Mouse (Mus musculus) hindbrain, embryonic 16.5 days (tissue): ENCODE measurements around the gene Map3k10. TPM values are rescaled to one million over a fixed set of nuclear protein-coding genes. Genes with fewer than 3 reads are reported as not detected.

Experiments used
- ATAC-seq: fragments of 200-750 bp; cut with Nextera tagmentation; 2 replicates; pipeline ENCODE4 v1.8.0; 2017; ENCODE audit warnings: moderate TSS enrichment, moderate library complexity
- H3K27ac ChIP-seq: fragments of 300-500 bp; sonication (generic); 2 replicates; pipeline ENCODE4 v1.5.1; 2014; ENCODE audit warnings: low read depth, mild to moderate bottlenecking, control low read depth, low read length, moderate library complexity
- H3K27me3 ChIP-seq: fragments of 300-500 bp; sonication (generic); replicated peaks from 2 replicates; pipeline ENCODE4 v1.6.1; 2014; ENCODE audit warnings: low read length; ENCODE audit not compliant: control insufficient read depth, insufficient read depth
- H3K36me3 ChIP-seq: fragments of 300-500 bp; sonication (generic); 2 replicates; pipeline ENCODE4 v1.6.1; 2014; ENCODE audit warnings: mild to moderate bottlenecking, low read length, moderate library complexity, mixed read lengths; ENCODE audit not compliant: control insufficient read depth, insufficient read depth
- H3K4me1 ChIP-seq: fragments of 300-500 bp; sonication (generic); 2 replicates; pipeline ENCODE4 v1.6.1; 2014; ENCODE audit warnings: low read depth, low read length; ENCODE audit not compliant: control insufficient read depth, insufficient read depth
- H3K4me2 ChIP-seq: fragments of 300-500 bp; sonication (generic); 2 replicates; pipeline ENCODE4 v1.6.1; 2014; ENCODE audit warnings: mild to moderate bottlenecking, low read length, control low read depth, moderate library complexity
- H3K4me3 ChIP-seq: fragments of 300-500 bp; sonication (generic); 2 replicates; pipeline ENCODE4 v1.5.1; 2014; ENCODE audit warnings: mild to moderate bottlenecking, low read length, control low read depth, moderate library complexity
- H3K9ac ChIP-seq: fragments of 300-500 bp; sonication (generic); 2 replicates; pipeline ENCODE4 v1.6.1; 2014; ENCODE audit warnings: low read depth, mild to moderate bottlenecking, control low read depth, low read length, moderate library complexity
- H3K9me3 ChIP-seq: fragments of 300-500 bp; sonication (generic); 2 replicates; pipeline ENCODE4 v1.6.1; 2014; ENCODE audit warnings: mild to moderate bottlenecking, low read length, moderate library complexity; ENCODE audit not compliant: control insufficient read depth
- WGBS: fragments of 180-500 bp; shearing (Covaris S2); extraction: QIAGEN DNeasy Blood & Tissue Kit; methylation state at CpG from one replicate; pipeline ENCODE4 v1.1.7; 2014; 5-methylcytosine and 5-hydroxymethylcytosine counted together
- polyA plus RNA-seq: library from polyadenylated mRNA; unstranded; fragments of >200 nt; fragmentation: Nextera tagmentation; extraction: Ambion mirVana; gene quantifications from 2 replicates; pipeline ENCODE4 v1.2.1, GENCODE M21; 2015

The Map3k10 gene
- polyA plus RNA-seq, 1 experiment from 2014 or later: 17.5 TPM

DNA sequence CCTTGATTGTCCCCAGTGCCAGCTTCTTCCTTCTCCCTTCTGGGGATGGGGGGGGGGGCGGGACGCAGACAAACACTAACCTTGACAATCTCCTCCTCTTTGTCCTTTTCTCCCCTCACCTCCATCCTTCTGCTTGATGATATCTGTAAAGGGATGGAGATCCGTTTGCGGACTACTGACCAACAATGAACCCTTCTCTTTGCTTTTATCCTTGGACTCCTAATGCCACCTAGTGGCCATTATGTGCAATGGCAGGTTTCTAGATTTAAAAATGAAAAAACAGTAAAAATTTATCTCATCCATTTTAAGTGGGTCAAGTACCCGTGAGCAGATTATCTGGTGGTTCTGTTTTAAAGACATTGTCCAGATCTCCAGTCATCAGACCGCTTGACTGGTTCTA, 11.3 kb upstream of the Map3k10 start:
- WGBS: 0% methylated on average over 6 of the region's 6 CpGs
- no peak overlapping the region for H3K27ac ChIP-seq
- peak overlapping the region; percentile 35; the same call in 1 of the 2 replicates for H3K9ac ChIP-seq
- H3K36me3 ChIP-seq: no peaks in the 10 kb centered on the region
- H3K4me2 ChIP-seq: peak overlapping the region; percentile 50
- H3K27me3 ChIP-seq: no peaks in the 10 kb centered on the region
- peaks cover 13% of the 10 kb centered on the region for H3K4me1 ChIP-seq
- peak overlapping the region; percentile 7; the same call in 1 of the 2 replicates for H3K4me3 ChIP-seq
- ATAC-seq: no peak
- no peaks in the 10 kb centered on the region for H3K9me3 ChIP-seq

DNA sequence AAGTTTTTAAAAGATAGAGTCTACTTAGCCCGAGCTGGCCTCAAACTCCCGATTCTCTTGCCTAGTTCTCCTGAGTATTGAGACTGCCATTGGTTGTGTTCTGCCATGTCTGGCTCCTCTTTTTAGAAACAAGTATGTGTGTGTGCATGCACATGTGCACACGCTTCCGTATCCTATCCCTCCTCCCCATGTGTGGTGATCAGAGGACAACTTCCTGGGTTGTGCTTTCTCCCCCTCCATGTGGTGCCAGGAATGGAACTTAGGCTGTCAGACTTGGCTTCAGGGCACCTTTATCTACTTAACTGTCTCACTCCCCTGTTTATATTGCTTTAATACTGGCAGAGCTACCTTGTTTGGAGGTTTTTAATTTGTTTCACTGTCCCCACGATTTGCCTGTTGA, 10.8 kb upstream of the Map3k10 start:
- Histone ChIP-seq H3K9ac (no peak overlapping the region; the same call in 1 of the 2 replicates), H3K4me3 (0 out of 2 replicates have a peak overlapping the region, but pooled peaks have one; percentile 7), H3K9me3 (no peaks in the 10 kb centered on the region), H3K27me3 (no peaks in the 10 kb centered on the region), H3K4me1 (peaks cover 11% of the 10 kb centered on the region), H3K36me3 (no peaks in the 10 kb centered on the region), H3K27ac (no peak overlapping the region), H3K4me2 (peak overlapping the region; percentile 50)
- no peak for ATAC-seq
- WGBS: 40% methylated on average over 5 of the region's 5 CpGs

DNA sequence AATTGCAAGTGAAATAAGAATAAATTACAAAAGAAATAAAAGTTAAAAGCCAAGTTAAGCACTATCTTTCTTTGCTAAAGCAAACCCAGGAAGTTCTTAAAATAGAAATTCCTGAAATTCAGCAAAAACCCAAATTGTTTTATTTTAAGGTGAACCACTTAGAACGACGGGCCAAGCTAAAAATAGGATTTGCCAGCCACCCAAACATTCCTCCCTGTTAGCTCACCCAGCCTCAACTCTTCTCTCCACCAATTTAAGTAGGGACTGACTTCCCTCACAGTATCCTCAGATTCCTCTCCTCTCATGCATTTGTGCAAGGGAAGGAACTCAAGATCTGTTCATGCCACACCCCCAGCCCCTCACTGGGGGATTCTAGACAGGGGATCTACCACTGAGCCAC, 8.8 kb upstream of the Map3k10 start:
- Histone ChIP-seq H3K4me1 (peaks cover 2% of the 10 kb centered on the region), H3K4me2 (no peak overlapping the region), H3K4me3 (no peak overlapping the region), H3K36me3 (no peaks in the 10 kb centered on the region), H3K27ac (no peak overlapping the region), H3K9me3 (no peaks in the 10 kb centered on the region), H3K9ac (no peak overlapping the region), H3K27me3 (no peaks in the 10 kb centered on the region)
- no peak for ATAC-seq
- WGBS: 79% methylated on average over 2 of the region's 2 CpGs

DNA sequence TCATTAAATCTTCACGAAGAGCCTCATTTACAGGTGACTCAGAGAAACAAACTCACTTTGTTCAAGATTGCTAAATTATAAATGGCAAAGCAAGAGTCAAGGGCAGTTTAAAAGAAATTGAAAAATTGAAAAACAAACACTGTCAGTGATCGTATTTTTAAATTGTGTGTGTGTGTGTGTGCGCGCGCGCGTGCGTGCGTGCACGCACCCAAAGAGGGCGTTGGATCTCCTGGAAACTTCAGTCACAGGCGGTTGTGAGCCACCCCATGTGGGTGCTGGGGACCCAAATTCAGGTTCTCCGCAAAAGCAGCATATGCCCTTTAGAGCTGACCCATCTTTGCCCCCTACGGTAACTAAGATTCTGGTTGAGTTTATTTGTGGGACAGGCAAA, 819 bp upstream of the Map3k10 start:
- Histone ChIP-seq H3K9me3 (no peaks in the 10 kb centered on the region), H3K4me1 (peaks cover 25% of the 10 kb centered on the region), H3K27me3 (no peaks in the 10 kb centered on the region), H3K4me3 (peak overlapping the region; percentile 94), H3K36me3 (no peaks in the 10 kb centered on the region), H3K4me2 (peak overlapping the region; percentile 98), H3K9ac (peak overlapping the region; percentile 97; the same call in 1 of the 2 replicates), H3K27ac (peak overlapping the region; percentile 51; the same call in 1 of the 2 replicates)
- 30% methylated on average over 14 of the region's 14 CpGs for WGBS
- no peak for ATAC-seq

DNA sequence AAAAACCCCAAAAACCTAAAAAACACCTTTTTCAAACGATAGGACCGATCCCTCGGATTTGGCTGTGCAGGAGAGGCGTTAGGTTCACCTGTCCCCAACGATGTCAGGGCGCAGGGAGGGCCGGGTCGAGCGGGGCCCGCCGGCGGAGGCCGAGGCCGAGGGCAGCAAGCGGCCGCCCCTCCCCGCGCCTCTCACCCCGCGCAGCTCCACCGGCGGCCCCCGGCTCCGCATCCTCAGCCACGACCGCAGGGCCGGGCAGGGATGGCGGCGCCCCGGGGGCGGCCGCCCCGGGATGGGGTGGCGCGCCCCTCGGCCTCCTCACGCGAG, 240 bp downstream of the Map3k10 start:
- Histone ChIP-seq H3K27me3 (no peaks in the 10 kb centered on the region), H3K9ac (peak overlapping the region; percentile 97), H3K4me2 (peak overlapping the region; percentile 98), H3K4me3 (peak overlapping the region; percentile 94), H3K9me3 (no peaks in the 10 kb centered on the region), H3K27ac (peak overlapping the region; percentile 92), H3K36me3 (no peaks in the 10 kb centered on the region), H3K4me1 (peaks cover 28% of the 10 kb centered on the region)
- ATAC-seq: no peak; the same call in 1 of the 2 replicates
- 2% methylated on average over 31 of the region's 38 CpGs for WGBS

DNA sequence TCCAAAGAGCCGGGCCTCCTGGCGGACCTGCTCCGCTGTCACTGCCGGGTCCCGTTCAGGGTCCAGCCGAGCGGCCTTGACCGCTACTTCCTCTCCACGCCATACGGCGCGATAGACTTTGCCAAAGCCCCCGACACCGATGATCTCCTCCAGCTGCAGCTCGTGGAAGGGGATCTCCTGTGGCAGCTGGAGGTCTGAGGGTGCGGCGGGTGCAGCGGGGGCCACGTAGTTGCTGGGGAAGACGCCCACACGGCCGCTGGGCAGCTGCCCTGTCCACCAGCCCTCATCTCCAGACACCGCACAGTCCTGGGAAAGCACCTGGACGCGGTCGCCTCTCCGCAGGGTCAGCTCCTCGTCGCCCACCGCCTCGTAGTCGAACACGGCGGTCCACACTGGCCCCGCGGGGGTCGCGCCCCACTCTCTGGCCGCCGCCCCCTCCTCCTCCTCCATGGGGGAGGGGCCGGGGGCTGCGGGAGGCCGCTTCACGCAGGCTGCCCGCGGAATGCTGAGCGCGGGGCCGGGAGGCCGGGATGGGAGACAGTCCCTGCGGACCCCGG, 745 bp downstream of the Map3k10 start:
- H3K36me3 ChIP-seq: no peaks in the 10 kb centered on the region
- peak; percentile 9 for ATAC-seq
- peak overlapping the region; percentile 98 for H3K4me2 ChIP-seq
- peak overlapping the region; percentile 97 for H3K9ac ChIP-seq
- no peaks in the 10 kb centered on the region for H3K27me3 ChIP-seq
- H3K4me1 ChIP-seq: peaks cover 28% of the 10 kb centered on the region
- H3K4me3 ChIP-seq: peak overlapping the region; percentile 94
- peak overlapping the region; percentile 92 for H3K27ac ChIP-seq
- WGBS: 1% methylated on average over 28 of the region's 52 CpGs
- H3K9me3 ChIP-seq: no peaks in the 10 kb centered on the region

DNA sequence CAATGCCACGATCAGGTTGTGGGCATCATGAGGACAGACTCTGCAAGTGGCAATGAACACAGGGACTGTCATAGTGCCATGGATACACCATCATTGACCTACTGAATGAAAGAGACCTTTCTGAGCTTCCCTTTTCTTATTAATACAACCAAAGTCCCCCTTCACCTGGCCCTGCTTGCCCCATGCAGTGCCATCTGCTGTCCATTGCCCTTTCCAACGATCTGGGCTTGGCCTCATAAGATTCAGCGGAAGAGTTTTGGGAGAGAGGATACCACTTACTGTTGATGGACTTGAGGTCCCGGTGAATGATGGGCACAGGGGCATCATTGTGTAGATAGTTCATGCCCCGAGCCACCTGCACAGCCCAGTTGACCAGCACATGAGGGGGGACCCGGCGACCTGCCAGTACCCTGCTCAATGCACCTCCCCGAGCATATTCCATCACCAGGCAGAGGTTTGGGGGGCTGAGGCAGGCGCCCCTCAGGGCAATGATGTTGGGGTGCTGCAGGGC, 1.3 kb downstream of the Map3k10 start:
- H3K9me3 ChIP-seq: no peaks in the 10 kb centered on the region
- peak overlapping the region; percentile 98 for H3K4me2 ChIP-seq
- no peaks in the 10 kb centered on the region for H3K27me3 ChIP-seq
- WGBS: 50% methylated on average over 9 of the region's 9 CpGs
- H3K9ac ChIP-seq: peak overlapping the region; percentile 97
- H3K4me3 ChIP-seq: peak overlapping the region; percentile 94
- H3K36me3 ChIP-seq: 0 out of 2 replicates have a peak, but pooled peaks cover under 1% of the 10 kb centered on the region
- H3K4me1 ChIP-seq: peaks cover 28% of the 10 kb centered on the region
- peak overlapping the region; percentile 92 for H3K27ac ChIP-seq
- peak; percentile 1; the same call in 1 of the 2 replicates for ATAC-seq

DNA sequence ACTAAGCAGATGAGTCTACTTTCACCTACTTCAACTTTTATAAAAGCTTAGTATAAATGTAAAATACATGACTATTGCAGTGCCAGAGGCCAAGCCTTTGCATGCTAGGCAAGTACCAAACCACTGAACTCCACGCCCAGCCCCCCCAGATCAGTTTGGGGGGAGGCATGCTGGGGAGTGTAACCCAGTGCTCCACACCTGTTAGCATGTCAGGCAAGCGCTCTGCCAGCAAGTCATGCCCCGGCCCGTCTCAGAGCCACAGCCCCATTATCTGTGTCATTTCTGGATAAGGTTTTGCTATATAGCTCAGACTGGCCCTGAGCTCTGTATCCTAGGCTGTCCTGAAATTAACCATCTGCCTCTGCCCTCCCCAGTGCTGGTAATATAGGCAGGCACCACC, 12.4 kb downstream of the Map3k10 start:
- Histone ChIP-seq H3K4me2 (no peak overlapping the region), H3K36me3 (peaks cover 30% of the 10 kb centered on the region), H3K4me1 (no peaks in the 10 kb centered on the region), H3K4me3 (no peak overlapping the region), H3K27me3 (no peaks in the 10 kb centered on the region; the same call in 1 of the 2 replicates), H3K27ac (no peak overlapping the region), H3K9ac (no peak overlapping the region), H3K9me3 (no peaks in the 10 kb centered on the region)
- ATAC-seq: no peak
- WGBS: 97% methylated on average over 4 of the region's 4 CpGs

DNA sequence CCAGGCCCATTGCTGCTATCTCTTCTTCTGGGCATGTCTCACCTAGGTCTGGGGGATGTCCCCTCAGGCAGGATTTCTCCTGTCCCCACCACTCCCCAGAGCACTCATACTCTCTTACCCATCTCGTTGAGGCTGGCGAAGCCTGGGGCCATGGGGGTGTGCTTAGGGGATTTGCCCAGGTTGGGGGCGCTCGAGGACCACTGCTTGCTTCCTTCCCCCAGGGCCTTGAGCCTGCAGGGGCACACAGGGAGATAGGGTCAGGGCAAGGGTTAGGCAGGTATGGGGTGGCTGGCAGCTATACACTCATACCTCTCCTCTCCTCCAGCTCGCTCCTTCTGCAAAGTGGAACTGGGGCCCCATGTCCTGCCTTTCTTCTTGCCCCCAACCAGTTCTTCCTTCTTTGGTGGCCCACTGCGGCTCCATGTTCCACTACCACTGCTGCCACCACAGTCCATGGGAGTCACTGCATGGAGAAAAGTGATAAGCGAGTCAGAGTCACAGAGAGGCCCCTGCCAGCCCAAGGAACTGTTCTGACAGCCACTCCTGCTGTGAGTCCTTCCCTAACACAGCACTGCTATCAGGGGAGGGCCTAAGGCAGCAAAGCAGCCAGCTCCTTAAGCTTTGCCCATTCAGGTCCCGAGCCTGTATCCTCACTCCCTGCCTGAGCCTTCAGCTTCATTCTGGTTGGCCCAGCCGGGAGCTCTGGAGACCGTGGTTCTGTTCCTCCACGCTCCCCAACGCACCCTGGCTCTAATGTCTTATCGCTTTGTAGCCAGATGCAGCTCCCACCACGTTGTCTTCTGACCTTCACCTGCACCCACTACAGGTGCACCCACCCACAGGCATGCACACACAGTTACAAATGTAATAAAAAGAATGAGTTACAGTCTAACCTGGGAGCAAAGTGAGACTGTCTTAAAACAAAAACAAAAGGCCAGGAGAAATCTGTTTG, 15.4 kb downstream of the Map3k10 start:
- Histone ChIP-seq H3K4me1 (peaks cover 12% of the 10 kb centered on the region; the same call in 1 of the 2 replicates), H3K9me3 (no peaks in the 10 kb centered on the region), H3K4me2 (no peak overlapping the region), H3K27ac (no peak overlapping the region), H3K36me3 (peaks cover 37% of the 10 kb centered on the region), H3K27me3 (no peaks in the 10 kb centered on the region; the same call in 1 of the 2 replicates), H3K4me3 (no peak overlapping the region), H3K9ac (no peak overlapping the region)
- ATAC-seq: no peak
- 62% methylated on average over 14 of the region's 14 CpGs for WGBS
